Mouse (Mus musculus): Measurements from ENCODE around the gene Tle2.

DNA sequence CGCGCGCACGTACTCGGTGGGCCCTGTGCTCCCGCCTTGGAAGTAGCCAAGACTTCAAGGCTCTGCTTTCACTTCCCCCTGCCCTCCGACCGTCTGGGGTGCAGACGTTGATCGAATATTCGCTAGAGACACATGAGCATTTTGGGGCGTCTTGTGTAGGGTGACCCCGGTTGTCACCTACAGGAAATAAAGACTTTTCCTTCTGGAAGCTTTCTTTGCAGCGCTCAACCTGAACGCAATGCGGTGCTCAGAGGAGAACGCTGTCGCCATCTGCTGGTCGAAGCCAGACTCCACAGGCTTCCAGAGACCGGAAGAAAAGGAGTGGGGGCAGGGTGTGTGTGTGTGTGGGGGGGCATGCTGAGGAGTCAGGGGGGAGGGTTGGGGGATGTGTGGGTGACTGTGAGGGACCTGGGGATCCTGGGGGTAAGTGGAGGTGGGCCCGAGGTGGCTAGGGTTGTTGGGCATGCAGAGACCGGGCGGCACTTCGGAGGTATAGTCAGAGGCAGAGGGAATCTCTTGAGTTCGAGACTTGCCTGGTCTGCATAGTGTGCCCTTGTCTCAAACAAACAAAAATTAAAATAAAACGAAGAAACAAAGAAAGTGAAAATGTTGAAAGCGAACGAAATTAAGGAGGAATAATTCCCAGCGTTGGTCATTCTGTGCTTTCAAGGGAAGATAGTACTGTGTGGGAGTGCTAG lies 30.8 kb downstream of the Tle2 start:
- TF ChIP-seq CTCF (conservative IDR thresholded peaks at IDR 0.05; ENCODE audit: low read length) = peak; percentile 77
- no peak for TF ChIP-seq NANOG (IDR thresholded peaks at IDR 0.05; ENCODE audit: borderline replicate concordance, low read length)

All from E14TG2a.4 (cell line).